28 mouse cellular contexts compared by ENCODE assay signal in genomic region chr8:121400581-121400980, GRCm38 (mm10).
A peak's percentile ranks its signal among the peaks of the same experiment; 100 is the strongest.
DNase-seq lines count a peak whose midpoint lies in the region; ATAC-seq and TF ChIP-seq lines count a peak whose summit lies in the region.
"Had no signal": no experiment of that assay in that cellular context is flagged by ENCODE, and none has a peak within 500 bp of the region (broad histone marks: within the 10 kb centered on the region; RNA-seq: fewer than 3 reads in every experiment).

No protein-coding gene starts in this region.

- H3K27ac ChIP-seq in kidney, embryonic 15.5 days = no peak overlapping the region
- no peak overlapping the region for H3K27ac ChIP-seq in kidney, embryonic 14.5 days (ENCODE audit: low read depth, low read length)
- no peak overlapping the region for H3K27ac ChIP-seq in lung, embryonic 14.5 days (ENCODE audit: low read depth)
- H3K27ac ChIP-seq in midbrain, postnatal 0 days (ENCODE audit: low read depth, low read length) = no peak overlapping the region
- no peak overlapping the region for H3K27ac ChIP-seq in midbrain, embryonic 13.5 days
- H3K27ac ChIP-seq in embryonic facial prominence, embryonic 14.5 days (replicated peaks; ENCODE audit: low read depth, low read length) = no peak overlapping the region
- H3K27ac ChIP-seq: embryonic facial prominence, embryonic 15.5 days; forebrain, embryonic 13.5 days; heart, embryonic 10.5 days; heart, embryonic 15.5 days; left cerebral cortex, adult 2 months; limb, embryonic 15.5 days; liver, embryonic 14.5 days; stomach, embryonic 15.5 days had no signal

- H3K9me3 ChIP-seq in kidney, embryonic 15.5 days (replicated peaks) = no peaks in the 10 kb centered on the region; the same call in 1 of the 2 replicates
- H3K9me3 ChIP-seq in kidney, embryonic 14.5 days (ENCODE audit: control insufficient read depth, low read length) = peaks cover 4% of the 10 kb centered on the region
- H3K9me3 ChIP-seq in lung, embryonic 14.5 days (ENCODE audit: low read depth, low read length) = no peaks in the 10 kb centered on the region
- no peaks in the 10 kb centered on the region for H3K9me3 ChIP-seq in midbrain, postnatal 0 days (ENCODE audit: low read length)
- H3K9me3 ChIP-seq in midbrain, embryonic 13.5 days = no peaks in the 10 kb centered on the region
- no peaks in the 10 kb centered on the region for H3K9me3 ChIP-seq in embryonic facial prominence, embryonic 14.5 days (ENCODE audit: control insufficient read depth, low read length)
- H3K9me3 ChIP-seq: embryonic facial prominence, embryonic 15.5 days; forebrain, embryonic 13.5 days; heart, embryonic 10.5 days; heart, embryonic 15.5 days; limb, embryonic 15.5 days; stomach, embryonic 15.5 days had no signal

- no peak for TF ChIP-seq POLR2A in lung, adult 2 months (IDR thresholded peaks at IDR 0.05; ENCODE audit: borderline replicate concordance, extremely low read depth, low read depth, low read length)

- H3K36me3 ChIP-seq in kidney, embryonic 15.5 days = no peaks in the 10 kb centered on the region
- no peaks in the 10 kb centered on the region for H3K36me3 ChIP-seq in kidney, embryonic 14.5 days (ENCODE audit: control insufficient read depth, insufficient read depth, low read length)
- no peaks in the 10 kb centered on the region for H3K36me3 ChIP-seq in lung, embryonic 14.5 days (ENCODE audit: insufficient read depth)
- no peaks in the 10 kb centered on the region for H3K36me3 ChIP-seq in midbrain, postnatal 0 days (ENCODE audit: insufficient read depth, low read length)
- no peaks in the 10 kb centered on the region for H3K36me3 ChIP-seq in midbrain, embryonic 13.5 days
- H3K36me3 ChIP-seq in embryonic facial prominence, embryonic 14.5 days (ENCODE audit: control insufficient read depth, insufficient read depth, low read length) = no peaks in the 10 kb centered on the region
- H3K36me3 ChIP-seq: embryonic facial prominence, embryonic 15.5 days; heart, embryonic 10.5 days; heart, embryonic 15.5 days; limb, embryonic 15.5 days; stomach, embryonic 15.5 days had no signal

- H3K27me3 ChIP-seq in kidney, embryonic 15.5 days = peaks cover 46% of the 10 kb centered on the region
- peaks cover 3% of the 10 kb centered on the region; the same call in 1 of the 2 replicates for H3K27me3 ChIP-seq in kidney, embryonic 14.5 days (ENCODE audit: control insufficient read depth, insufficient read depth, low read length)
- peaks cover 17% of the 10 kb centered on the region for H3K27me3 ChIP-seq in lung, embryonic 14.5 days (ENCODE audit: insufficient read depth, low read length)
- H3K27me3 ChIP-seq in midbrain, postnatal 0 days (ENCODE audit: insufficient read depth, low read length) = peaks cover 9% of the 10 kb centered on the region; the same call in 1 of the 2 replicates
- H3K27me3 ChIP-seq in midbrain, embryonic 13.5 days = peaks cover 38% of the 10 kb centered on the region
- peaks cover 21% of the 10 kb centered on the region for H3K27me3 ChIP-seq in embryonic facial prominence, embryonic 14.5 days (replicated peaks; ENCODE audit: control insufficient read depth, insufficient read depth, low read length)

- ATAC-seq in kidney, embryonic 15.5 days (replicated peaks; ENCODE audit: low FRiP score) = no peak
- ATAC-seq in kidney, embryonic 14.5 days (ENCODE audit: low FRiP score, low TSS enrichment) = no peak
- ATAC-seq in lung, embryonic 14.5 days (ENCODE audit: insufficient read depth) = no peak
- ATAC-seq in midbrain, postnatal 0 days (ENCODE audit: low FRiP score) = no peak
- ATAC-seq in midbrain, embryonic 13.5 days = no peak
- ATAC-seq in embryonic facial prominence, embryonic 14.5 days (ENCODE audit: low read depth) = no peak
- ATAC-seq: forebrain, embryonic 13.5 days; intestine, embryonic 16.5 days; Patski had no signal

- H3K4me1 ChIP-seq in kidney, embryonic 15.5 days = peaks cover 59% of the 10 kb centered on the region
- peaks cover 39% of the 10 kb centered on the region for H3K4me1 ChIP-seq in kidney, embryonic 14.5 days (ENCODE audit: control insufficient read depth, insufficient read depth, low read length)
- H3K4me1 ChIP-seq in lung, embryonic 14.5 days (ENCODE audit: insufficient read depth) = peaks cover 1% of the 10 kb centered on the region; the same call in 1 of the 2 replicates
- no peaks in the 10 kb centered on the region for H3K4me1 ChIP-seq in lung, adult 2 months (ENCODE audit: control insufficient read depth, insufficient read depth, low read length)
- no peaks in the 10 kb centered on the region for H3K4me1 ChIP-seq in midbrain, postnatal 0 days (ENCODE audit: insufficient read depth, low read length)
- peaks cover 20% of the 10 kb centered on the region for H3K4me1 ChIP-seq in midbrain, embryonic 13.5 days (replicated peaks)
- peaks cover 13% of the 10 kb centered on the region for H3K4me1 ChIP-seq in embryonic facial prominence, embryonic 14.5 days (ENCODE audit: control insufficient read depth, insufficient read depth, low read length)

- WGBS in kidney, embryonic 15.5 days = 24% methylated on average over 9 of the region's 9 CpGs
- 26% methylated on average over 9 of the region's 9 CpGs for WGBS in kidney, embryonic 14.5 days
- WGBS in lung, embryonic 14.5 days = 27% methylated on average over 9 of the region's 9 CpGs
- 33% methylated on average over 9 of the region's 9 CpGs for WGBS in lung, adult 2 months
- 27% methylated on average over 9 of the region's 9 CpGs for WGBS in midbrain, postnatal 0 days
- WGBS in midbrain, embryonic 13.5 days = 32% methylated on average over 9 of the region's 9 CpGs
- WGBS in embryonic facial prominence, embryonic 14.5 days = 30% methylated on average over 9 of the region's 9 CpGs

- DNase-seq in lung, embryonic 14.5 days = peak; percentile 41
- DNase-seq in lung, adult 2 months = no peak
- no peak for DNase-seq in midbrain, postnatal 0 days (ENCODE audit: low spot score)
- peak; percentile 21 for DNase-seq in embryonic facial prominence, embryonic 14.5 days (ENCODE audit: low spot score)
- no peak for DNase-seq in neural tube, embryonic 10.5 days (ENCODE audit: extremely low spot score, low spot score)
- DNase-seq: adrenal gland, postnatal 14 days; cerebellum, adult 11-12 months; cerebellum, adult 9-11 months; embryo, embryonic 11 days; gastrocnemius, postnatal 25 days; heart, adult 11 months; kidney, postnatal 14 days; right cerebral cortex, postnatal 25 days; thymus, adult 18-20 months; thymus, postnatal 25 days had no signal

- no peak overlapping the region for H3K9ac ChIP-seq in kidney, embryonic 15.5 days
- H3K9ac ChIP-seq in kidney, embryonic 14.5 days (ENCODE audit: low read depth, low read length) = no peak overlapping the region
- H3K9ac ChIP-seq in lung, embryonic 14.5 days = no peak overlapping the region
- H3K9ac ChIP-seq in midbrain, postnatal 0 days (replicated peaks; ENCODE audit: low read length, poor library complexity, severe bottlenecking) = no peak overlapping the region
- H3K9ac ChIP-seq in midbrain, embryonic 13.5 days (replicated peaks) = no peak overlapping the region
- H3K9ac ChIP-seq in embryonic facial prominence, embryonic 14.5 days (ENCODE audit: low read depth, low read length) = no peak overlapping the region
- H3K9ac ChIP-seq: embryonic facial prominence, embryonic 15.5 days; forebrain, embryonic 13.5 days; heart, embryonic 15.5 days; limb, embryonic 15.5 days; liver, embryonic 14.5 days; stomach, embryonic 15.5 days had no signal

- no peak overlapping the region for H3K4me3 ChIP-seq in kidney, embryonic 15.5 days (replicated peaks)
- H3K4me3 ChIP-seq in kidney, embryonic 14.5 days (ENCODE audit: low read length) = no peak overlapping the region
- no peak overlapping the region for H3K4me3 ChIP-seq in lung, embryonic 14.5 days (ENCODE audit: low read depth, low read length)
- no peak overlapping the region for H3K4me3 ChIP-seq in lung, adult 2 months (replicated peaks; ENCODE audit: extremely low read depth, low read depth, low read length)
- no peak overlapping the region for H3K4me3 ChIP-seq in midbrain, postnatal 0 days (ENCODE audit: low read depth, low read length)
- H3K4me3 ChIP-seq in midbrain, embryonic 13.5 days (replicated peaks) = no peak overlapping the region
- no peak overlapping the region for H3K4me3 ChIP-seq in embryonic facial prominence, embryonic 14.5 days (ENCODE audit: low read depth, low read length)
- H3K4me3 ChIP-seq: embryonic facial prominence, embryonic 15.5 days; forebrain, embryonic 13.5 days; heart, embryonic 10.5 days; heart, embryonic 15.5 days; left cerebral cortex, adult 2 months; limb, embryonic 15.5 days; stomach, embryonic 15.5 days had no signal

- H3K4me2 ChIP-seq in kidney, embryonic 15.5 days = 0 out of 2 replicates have a peak overlapping the region, but pooled peaks have one; percentile 9
- no peak overlapping the region for H3K4me2 ChIP-seq in kidney, embryonic 14.5 days (replicated peaks; ENCODE audit: low read depth, low read length)
- no peak overlapping the region for H3K4me2 ChIP-seq in lung, embryonic 14.5 days
- H3K4me2 ChIP-seq in midbrain, postnatal 0 days (ENCODE audit: low read depth, low read length, poor library complexity, severe bottlenecking) = 0 out of 2 replicates have a peak overlapping the region, but pooled peaks have one; percentile 6
- no peak overlapping the region for H3K4me2 ChIP-seq in midbrain, embryonic 13.5 days (replicated peaks)
- H3K4me2 ChIP-seq in embryonic facial prominence, embryonic 14.5 days (ENCODE audit: low read depth, low read length) = no peak overlapping the region
- H3K4me2 ChIP-seq: embryonic facial prominence, embryonic 15.5 days; forebrain, embryonic 13.5 days; heart, embryonic 15.5 days; limb, embryonic 15.5 days; stomach, embryonic 15.5 days had no signal

- no peak for TF ChIP-seq CTCF in lung, embryonic 14.5 days (IDR thresholded peaks at IDR 0.05; ENCODE audit: low read depth)
- TF ChIP-seq CTCF in lung, adult 2 months (IDR thresholded peaks at IDR 0.05; ENCODE audit: insufficient read depth, low read length) = no peak
- no peak for TF ChIP-seq CTCF in midbrain, postnatal 0 days (IDR thresholded peaks at IDR 0.05)

Comparison
In these comparisons a context has a peak if more than half of its experiments do, and no peak if none do; other contexts are left out.
1. H3K4me2 ChIP-seq: peak in kidney, embryonic 15.5 days (single experiment) and midbrain, postnatal 0 days (single experiment); none in kidney, embryonic 14.5 days (single experiment), lung, embryonic 14.5 days (single experiment), midbrain, embryonic 13.5 days (single experiment) and embryonic facial prominence, embryonic 14.5 days (single experiment).
2. DNase-seq: peak in lung, embryonic 14.5 days (single experiment) and embryonic facial prominence, embryonic 14.5 days (single experiment); none in lung, adult 2 months (single experiment), midbrain, postnatal 0 days (single experiment) and neural tube, embryonic 10.5 days (single experiment).